Mouse (Mus musculus): ENCODE data around the gene Col3a1. TPM values are rescaled to one million over a fixed set of nuclear protein-coding genes. Genes with fewer than 3 reads are reported as not detected.

The Col3a1 gene
- polyA plus RNA-seq, 2 experiments: 1,514 to 2,998 TPM

DNA sequence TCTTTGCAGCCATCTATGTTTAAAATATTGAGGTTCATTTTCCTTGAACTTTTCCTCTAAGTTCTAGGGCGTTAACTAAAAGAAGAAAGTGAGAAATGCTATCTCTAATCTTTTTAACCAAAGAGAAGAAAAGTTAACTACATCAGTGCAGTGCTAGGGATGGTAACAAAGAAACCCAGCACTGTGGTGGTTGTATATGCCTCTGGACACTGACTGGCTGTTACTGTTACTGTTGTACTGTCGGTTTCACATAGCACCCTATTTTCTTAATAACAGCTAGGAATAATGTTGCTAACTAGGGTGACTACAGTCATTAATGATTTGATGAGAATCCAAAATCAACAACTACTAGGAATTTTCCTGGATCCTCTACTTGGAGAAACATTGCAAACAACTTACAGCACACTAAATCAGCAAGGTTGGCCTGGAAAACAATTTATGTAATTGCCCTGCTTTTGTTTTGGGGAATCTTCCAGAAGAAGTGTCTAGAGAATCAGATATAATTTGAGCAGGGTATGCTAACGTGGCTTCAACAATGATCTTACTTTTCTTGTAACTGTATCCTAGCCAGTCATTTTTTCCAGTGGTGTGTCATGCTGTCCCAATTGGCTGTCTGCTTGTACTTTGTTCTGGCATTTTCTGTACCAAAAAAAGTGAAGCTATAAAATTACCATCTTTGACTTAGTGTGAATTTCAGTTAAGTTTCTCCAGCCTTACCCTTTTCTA is 11.8 kb upstream of the Col3a1 start:
- DNase-seq (ENCODE audit: low spot score) (no peak), ATAC-seq (ENCODE audit: low FRiP score, low read depth) (no peak)
- no peaks in the 10 kb centered on the region for H3K36me3 ChIP-seq (ENCODE audit: control insufficient read depth, insufficient read depth, low read length)
- no peak overlapping the region for H3K4me3 ChIP-seq (replicated peaks; ENCODE audit: low read length)
- 79% methylated on average over 3 of the region's 3 CpGs for WGBS
- no peaks in the 10 kb centered on the region for H3K4me1 ChIP-seq (ENCODE audit: control insufficient read depth, insufficient read depth, low read length)
- H3K9ac ChIP-seq (ENCODE audit: low read depth, low read length, severe bottlenecking): no peak overlapping the region
- TF ChIP-seq POLR2A (IDR thresholded peaks at IDR 0.05; ENCODE audit: borderline replicate concordance, extremely low read depth, insufficient read depth, insufficient read length): no peak
- H3K27me3 ChIP-seq (ENCODE audit: control insufficient read depth, insufficient read depth, low read length): no peaks in the 10 kb centered on the region
- no peak overlapping the region for H3K27ac ChIP-seq (replicated peaks; ENCODE audit: low read depth, low read length)
- H3K4me2 ChIP-seq (replicated peaks; ENCODE audit: low read depth, low read length, severe bottlenecking): no peak overlapping the region
- no peaks in the 10 kb centered on the region for H3K9me3 ChIP-seq (ENCODE audit: control insufficient read depth, low read length)

DNA sequence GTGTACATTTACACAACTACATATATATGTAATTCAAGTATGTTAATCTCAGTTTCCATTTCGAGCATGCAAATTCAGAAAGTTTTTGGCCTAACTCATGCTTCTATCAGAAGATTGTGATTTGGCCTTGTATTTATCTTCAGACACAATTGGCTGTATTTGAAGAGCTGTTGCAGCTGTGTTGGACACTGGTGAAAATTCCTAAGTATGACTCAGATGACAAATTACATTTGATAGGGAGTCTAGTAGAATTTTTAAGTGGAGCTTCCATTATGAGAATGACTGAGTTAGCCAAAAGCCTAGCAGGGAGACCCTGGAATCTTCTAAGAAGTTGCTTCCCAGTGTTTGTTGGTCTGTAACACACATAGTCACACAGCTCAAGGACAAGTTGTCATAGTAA is 7.1 kb upstream of the Col3a1 start:
- Histone ChIP-seq H3K4me2 (replicated peaks; ENCODE audit: low read depth, low read length, severe bottlenecking) (no peak overlapping the region), H3K9ac (ENCODE audit: low read depth, low read length, severe bottlenecking) (no peak overlapping the region), H3K4me3 (replicated peaks; ENCODE audit: low read length) (no peak overlapping the region), H3K4me1 (ENCODE audit: control insufficient read depth, insufficient read depth, low read length) (no peaks in the 10 kb centered on the region), H3K27ac (replicated peaks; ENCODE audit: low read depth, low read length) (no peak overlapping the region), H3K9me3 (ENCODE audit: control insufficient read depth, low read length) (no peaks in the 10 kb centered on the region), H3K36me3 (ENCODE audit: control insufficient read depth, insufficient read depth, low read length) (no peaks in the 10 kb centered on the region), H3K27me3 (ENCODE audit: control insufficient read depth, insufficient read depth, low read length) (no peaks in the 10 kb centered on the region)
- no peak for TF ChIP-seq POLR2A (IDR thresholded peaks at IDR 0.05; ENCODE audit: borderline replicate concordance, extremely low read depth, insufficient read depth, insufficient read length)
- WGBS: 93% methylated on average over 1 of the region's 1 CpGs
- no peak for ATAC-seq (ENCODE audit: low FRiP score, low read depth)
- no peak for DNase-seq (ENCODE audit: low spot score)

DNA sequence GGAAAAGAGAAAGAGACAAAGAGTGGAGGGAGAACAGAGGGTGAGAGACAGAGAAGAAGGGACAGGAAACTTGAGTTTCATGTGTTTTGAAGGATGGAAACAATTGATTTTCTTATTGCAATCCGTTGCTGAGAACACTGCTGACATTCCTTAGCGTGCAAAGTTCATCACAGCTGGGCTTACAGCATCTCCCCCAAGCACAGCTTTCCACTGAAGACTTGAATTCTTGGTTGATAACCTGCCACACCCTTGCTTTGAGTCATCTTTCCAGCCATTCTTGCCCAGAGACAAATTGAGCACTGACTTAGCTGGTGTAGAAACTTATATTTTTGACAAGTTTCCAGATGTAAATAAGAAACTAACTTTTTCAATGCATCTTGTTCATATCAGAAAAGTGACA is 2.3 kb upstream of the Col3a1 start:
- H3K27ac ChIP-seq (replicated peaks; ENCODE audit: low read depth, low read length): no peak overlapping the region
- DNase-seq (ENCODE audit: low spot score): no peak
- 53% methylated on average over 2 of the region's 2 CpGs for WGBS

DNA sequence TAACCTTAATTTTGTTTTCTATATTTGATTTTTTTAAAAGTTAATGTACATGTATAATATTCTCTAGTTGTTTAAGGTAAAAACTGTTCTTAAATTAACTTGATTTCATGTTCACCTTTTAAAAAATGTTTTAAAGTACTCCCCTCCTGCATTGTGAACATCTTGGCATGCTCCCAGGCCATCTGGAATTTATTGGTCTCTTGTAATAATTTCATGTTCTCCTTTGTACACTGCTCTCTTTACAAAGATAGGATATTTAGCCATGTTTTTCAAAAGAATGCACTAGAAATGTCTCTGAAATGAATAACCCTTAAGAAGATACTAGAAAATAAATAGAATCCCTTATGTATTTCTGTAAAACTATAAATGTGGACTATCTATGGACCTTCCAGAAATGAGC is 624 bp downstream of the Col3a1 start:
- Histone ChIP-seq H3K36me3 (ENCODE audit: control insufficient read depth, insufficient read depth, low read length) (peaks cover 8% of the 10 kb centered on the region; the same call in 1 of the 2 replicates), H3K4me3 (replicated peaks; ENCODE audit: low read length) (peak overlapping the region; percentile 53), H3K9me3 (ENCODE audit: control insufficient read depth, low read length) (no peaks in the 10 kb centered on the region), H3K4me1 (ENCODE audit: control insufficient read depth, insufficient read depth, low read length) (peaks cover 8% of the 10 kb centered on the region; the same call in 1 of the 2 replicates), H3K4me2 (replicated peaks; ENCODE audit: low read depth, low read length, severe bottlenecking) (peak overlapping the region; percentile 45), H3K27ac (replicated peaks; ENCODE audit: low read depth, low read length) (peak overlapping the region; percentile 98), H3K9ac (ENCODE audit: low read depth, low read length, severe bottlenecking) (peak overlapping the region; percentile 73), H3K27me3 (ENCODE audit: control insufficient read depth, insufficient read depth, low read length) (no peaks in the 10 kb centered on the region)
- TF ChIP-seq POLR2A (IDR thresholded peaks at IDR 0.05; ENCODE audit: borderline replicate concordance, extremely low read depth, insufficient read depth, insufficient read length): no peak
- ATAC-seq (ENCODE audit: low FRiP score, low read depth) (no peak), DNase-seq (ENCODE audit: low spot score) (peak; percentile 84)

More for the DNA sequence above, 2.3 kb upstream of the Col3a1 start:
- TF ChIP-seq POLR2A (IDR thresholded peaks at IDR 0.05; ENCODE audit: borderline replicate concordance, extremely low read depth, insufficient read depth, insufficient read length): no peak
- Histone ChIP-seq H3K27me3 (ENCODE audit: control insufficient read depth, insufficient read depth, low read length) (no peaks in the 10 kb centered on the region), H3K4me3 (replicated peaks; ENCODE audit: low read length) (no peak overlapping the region), H3K9ac (ENCODE audit: low read depth, low read length, severe bottlenecking) (no peak overlapping the region), H3K4me2 (replicated peaks; ENCODE audit: low read depth, low read length, severe bottlenecking) (no peak overlapping the region), H3K4me1 (ENCODE audit: control insufficient read depth, insufficient read depth, low read length) (no peaks in the 10 kb centered on the region), H3K36me3 (ENCODE audit: control insufficient read depth, insufficient read depth, low read length) (no peaks in the 10 kb centered on the region), H3K9me3 (ENCODE audit: control insufficient read depth, low read length) (no peaks in the 10 kb centered on the region)
- ATAC-seq (ENCODE audit: low FRiP score, low read depth): no peak

DNA sequence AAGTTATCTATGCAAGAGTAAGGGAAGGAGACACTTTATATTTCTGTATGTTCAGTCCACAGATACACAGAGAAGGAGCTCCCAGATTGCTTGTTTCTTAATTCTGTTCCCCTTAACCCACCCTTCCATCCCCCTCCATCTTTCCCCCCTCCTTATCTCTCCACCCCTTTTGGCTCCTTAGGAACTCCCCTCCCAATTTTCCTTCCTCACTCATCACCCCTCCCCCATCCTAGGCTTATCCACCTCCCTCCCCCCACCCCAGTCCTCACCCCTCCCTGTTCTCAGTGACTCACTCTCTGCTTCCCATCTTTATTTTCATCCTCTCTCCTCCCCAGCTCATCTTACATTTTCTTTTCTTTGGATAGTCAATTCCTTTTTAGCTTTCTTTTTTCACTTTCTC is 1.5 kb downstream of the Col3a1 start:
- Histone ChIP-seq H3K27ac (replicated peaks; ENCODE audit: low read depth, low read length) (peak overlapping the region; percentile 98), H3K4me1 (ENCODE audit: control insufficient read depth, insufficient read depth, low read length) (peaks cover 8% of the 10 kb centered on the region; the same call in 1 of the 2 replicates)
- peak; percentile 89 for DNase-seq (ENCODE audit: low spot score)

More for the DNA sequence above, 1.5 kb downstream of the Col3a1 start:
- peak overlapping the region; percentile 53 for H3K4me3 ChIP-seq (replicated peaks; ENCODE audit: low read length)
- peaks cover 14% of the 10 kb centered on the region; the same call in 1 of the 2 replicates for H3K36me3 ChIP-seq (ENCODE audit: control insufficient read depth, insufficient read depth, low read length)
- peak; percentile 35 for ATAC-seq (ENCODE audit: low FRiP score, low read depth)
- no peak for TF ChIP-seq POLR2A (IDR thresholded peaks at IDR 0.05; ENCODE audit: borderline replicate concordance, extremely low read depth, insufficient read depth, insufficient read length)
- H3K9me3 ChIP-seq (ENCODE audit: control insufficient read depth, low read length): no peaks in the 10 kb centered on the region
- no peaks in the 10 kb centered on the region for H3K27me3 ChIP-seq (ENCODE audit: control insufficient read depth, insufficient read depth, low read length)
- H3K4me2 ChIP-seq (replicated peaks; ENCODE audit: low read depth, low read length, severe bottlenecking): peak overlapping the region; percentile 45
- H3K9ac ChIP-seq (ENCODE audit: low read depth, low read length, severe bottlenecking): peak overlapping the region; percentile 73

All from limb, embryonic 14.5 days (tissue).